Mouse (Mus musculus) thymus, adult 2 months (tissue): ENCODE data around the gene Tecr.

Experiments
- CTCF ChIP-seq: fragments of 200-500 bp; IDR thresholded peaks from 2 replicates; pipeline ENCODE4 v1.5.1; 2012; ENCODE audit warnings: mild to moderate bottlenecking, control low read depth, low read length, moderate library complexity, borderline replicate concordance; ENCODE audit not compliant: control insufficient read depth, poor library complexity, insufficient read depth; ENCODE audit errors: extremely low read depth
- POLR2A ChIP-seq: fragments of 200-500 bp; IDR thresholded peaks from 2 replicates; pipeline ENCODE4 v1.6.1; 2012; ENCODE audit warnings: mild to moderate bottlenecking, low read length, control low read depth, moderate library complexity; ENCODE audit not compliant: control insufficient read depth, poor library complexity, insufficient read depth; ENCODE audit errors: extremely low read depth

- TF ChIP-seq POLR2A (no peak), CTCF (no peak)
Observed at GRCm38 (mm10) chr8:83598146-83598545, 9.6 kb downstream of the Tecr start.
